Mouse (Mus musculus) ES-Bruce4 (cell line): ENCODE results near the gene Slc5a4b.

ENCODE experiments used
- CTCF ChIP-seq: IDR thresholded peaks from one replicate; pipeline ENCODE4 v1.8.1; 2011; ENCODE audit warnings: low read depth, low read length
- POLR2A ChIP-seq: IDR thresholded peaks from one replicate; pipeline ENCODE4 v1.8.1; 2011; ENCODE audit warnings: low read length; ENCODE audit not compliant: insufficient read depth

DNA sequence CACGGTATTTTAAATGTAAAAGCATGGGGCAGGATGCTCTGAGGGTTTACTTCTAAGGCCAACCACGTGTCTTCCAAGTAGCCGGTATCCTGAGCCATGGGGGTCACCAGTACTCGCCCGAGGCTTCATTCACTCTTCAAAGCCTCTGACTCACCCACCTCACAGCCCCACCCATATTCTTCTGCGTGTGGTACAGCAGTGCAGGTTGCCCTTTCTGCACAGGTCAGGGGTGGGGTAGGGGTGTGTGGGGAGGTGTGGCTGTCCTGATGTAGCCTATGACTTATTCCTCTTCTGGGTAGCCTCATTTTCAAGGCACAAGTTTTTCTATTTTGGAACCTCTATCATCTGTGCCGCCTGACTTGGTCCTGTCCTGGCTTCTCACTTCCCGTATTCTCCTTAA is 36.1 kb upstream of the Slc5a4b start:
- TF ChIP-seq CTCF = no peak
- TF ChIP-seq POLR2A = no peak
